Mouse (Mus musculus): Measurements from ENCODE around the gene Jazf1.

Gene Jazf1

DNA sequence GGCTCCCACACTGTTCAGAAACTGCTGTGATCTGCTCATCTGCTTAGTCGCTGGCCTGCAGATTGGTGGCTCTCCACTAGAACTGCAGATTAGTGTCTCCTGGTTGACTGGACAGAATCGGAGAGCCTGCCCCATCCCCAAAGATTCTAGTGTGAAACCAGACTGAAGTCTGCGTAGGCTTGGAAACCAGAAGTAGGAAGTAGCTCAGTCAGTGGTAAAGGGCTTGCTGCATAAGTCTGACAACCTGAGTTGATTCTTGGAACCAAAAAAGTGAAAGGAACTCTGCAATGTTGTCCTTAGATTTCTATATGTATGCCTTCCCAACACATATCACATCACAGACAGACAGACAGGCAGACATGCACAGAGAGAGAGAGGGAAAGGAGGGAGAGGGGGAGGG lies 163.3 kb downstream of the Jazf1 start:
- no peak for DNase-seq

DNA sequence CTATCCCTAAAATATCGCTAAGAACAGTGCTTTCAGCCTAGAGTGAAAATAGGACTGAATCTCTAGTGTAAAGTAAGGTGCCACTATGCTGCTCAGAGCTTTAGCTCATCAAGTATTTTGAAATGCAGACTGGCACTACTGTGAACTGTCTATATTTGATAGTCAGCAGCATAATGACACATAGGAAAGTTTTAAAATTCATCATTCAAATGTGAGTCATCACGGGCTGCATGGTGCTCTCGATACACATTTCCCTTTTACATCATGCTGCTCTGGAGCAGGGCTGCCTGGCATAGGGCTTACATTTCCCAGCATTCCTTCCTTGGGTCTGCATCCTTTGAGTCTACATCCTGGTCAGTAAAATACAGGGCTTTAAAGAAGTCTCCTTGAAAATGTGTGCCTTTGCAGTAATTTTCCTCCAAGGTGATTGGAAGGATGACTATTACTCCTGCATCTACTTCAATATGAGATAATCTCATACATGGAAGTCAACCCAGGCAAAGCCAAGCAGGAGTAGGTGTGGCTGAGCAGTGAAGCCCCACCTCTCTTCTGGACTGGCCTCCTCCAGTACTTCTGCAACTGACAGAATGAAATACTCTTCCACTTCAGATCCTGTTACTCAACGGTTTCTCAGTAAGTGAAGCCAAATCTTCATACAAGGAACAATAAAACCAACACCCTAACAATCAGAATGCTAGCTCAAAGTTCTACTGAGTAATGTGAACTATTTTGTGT lies 165.0 kb downstream of the Jazf1 start:
- DNase-seq = no peak

DNA sequence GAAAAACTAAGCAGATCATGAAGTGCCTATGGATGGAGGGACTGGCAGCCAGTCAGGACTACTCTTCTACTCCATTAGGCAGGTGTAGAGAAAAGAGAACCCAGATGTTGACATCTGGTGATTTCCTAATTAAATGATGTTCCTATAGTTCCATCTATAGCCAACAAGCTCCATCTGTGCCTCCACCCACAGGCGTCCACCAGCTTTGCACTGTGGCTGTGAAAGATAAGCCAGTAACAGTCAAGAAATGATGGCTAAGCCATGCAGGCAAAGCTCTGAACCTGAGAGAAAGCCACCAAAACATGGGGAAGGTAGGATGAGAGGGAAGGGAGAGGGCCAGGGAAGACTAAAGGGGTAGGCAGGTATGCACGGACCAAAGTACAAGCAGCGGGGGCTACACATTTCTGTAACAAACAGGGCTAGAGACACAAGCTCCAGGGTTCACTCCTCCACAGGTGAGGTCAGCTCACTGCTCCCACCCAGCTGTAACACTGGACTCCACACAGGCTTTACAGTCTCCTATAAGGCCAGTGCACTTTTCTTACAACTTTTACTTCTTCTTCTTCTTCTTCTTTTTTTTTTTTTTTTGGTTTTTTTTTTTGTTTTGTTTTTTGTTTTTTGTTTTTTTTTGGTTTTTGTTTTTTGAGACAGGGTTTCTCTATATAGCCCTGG lies 168.7 kb downstream of the Jazf1 start:
- no peak for DNase-seq

DNA sequence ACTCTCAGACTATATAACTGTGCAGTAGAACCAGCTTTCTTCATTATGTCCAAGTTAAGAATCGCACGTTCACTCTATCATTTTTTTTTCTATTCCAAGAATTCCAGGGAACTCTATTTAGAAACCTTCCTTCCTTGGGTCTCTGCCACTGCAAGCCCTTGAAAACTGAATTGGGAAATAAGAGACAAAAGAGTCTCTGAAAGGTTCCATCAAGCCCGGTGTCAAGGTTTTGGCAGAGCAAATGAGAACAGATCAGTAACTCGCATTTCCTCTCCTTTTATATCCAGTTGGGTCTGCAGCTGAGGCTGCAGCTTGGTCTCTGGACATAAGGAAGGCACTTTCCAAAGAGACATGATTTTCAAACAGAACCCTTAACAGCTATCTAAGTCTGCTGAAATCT lies 173.4 kb downstream of the Jazf1 start:
- DNase-seq = no peak

DNA sequence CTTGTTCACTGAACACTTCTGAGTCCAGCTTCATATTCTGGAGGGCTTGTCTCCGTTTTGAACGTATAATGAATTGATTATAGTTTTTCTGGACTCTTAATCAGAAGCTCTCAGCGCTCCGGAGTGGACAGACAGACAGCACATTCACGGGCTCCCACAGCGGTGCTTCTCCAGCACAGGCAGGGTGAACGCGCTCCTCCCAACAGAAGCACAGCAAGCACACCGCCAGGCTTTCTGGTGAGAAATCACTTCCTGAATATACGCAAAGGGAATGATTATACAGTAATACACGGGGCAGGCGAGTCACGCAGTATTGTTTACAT lies 174.0 kb downstream of the Jazf1 start:
- no peak for DNase-seq

DNA sequence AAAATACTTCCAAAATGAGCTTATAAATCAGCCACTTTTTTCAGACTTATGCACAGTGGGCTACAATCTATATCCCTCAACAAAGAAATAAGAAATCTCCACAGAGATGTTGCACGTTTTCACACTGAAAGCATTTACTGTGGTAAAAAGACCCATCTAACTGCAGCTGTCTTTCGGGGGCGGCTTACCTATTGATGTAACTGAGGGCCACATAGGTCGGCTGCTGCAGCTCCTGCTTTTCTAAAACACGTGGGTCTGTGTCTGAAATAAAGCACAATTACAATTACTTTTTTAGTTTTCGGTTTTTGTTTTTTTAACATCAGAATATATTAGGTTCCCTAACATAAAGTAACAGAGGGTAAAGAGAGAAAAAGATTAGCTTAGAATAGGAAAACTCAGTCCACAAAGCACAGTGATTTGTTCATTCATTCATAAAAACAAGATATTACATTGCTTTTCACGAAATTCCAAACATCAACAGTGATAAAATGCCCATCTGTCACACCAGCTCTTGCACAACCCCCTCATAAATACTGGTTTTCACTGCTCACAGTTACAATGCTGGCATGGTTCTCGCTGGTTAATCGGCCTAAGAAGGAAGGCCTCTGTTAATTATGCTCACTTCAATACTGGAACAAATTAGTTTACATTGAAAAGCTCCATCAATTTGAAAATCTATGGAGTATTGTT lies 174.5 kb downstream of the Jazf1 start:
- no peak for DNase-seq

DNA sequence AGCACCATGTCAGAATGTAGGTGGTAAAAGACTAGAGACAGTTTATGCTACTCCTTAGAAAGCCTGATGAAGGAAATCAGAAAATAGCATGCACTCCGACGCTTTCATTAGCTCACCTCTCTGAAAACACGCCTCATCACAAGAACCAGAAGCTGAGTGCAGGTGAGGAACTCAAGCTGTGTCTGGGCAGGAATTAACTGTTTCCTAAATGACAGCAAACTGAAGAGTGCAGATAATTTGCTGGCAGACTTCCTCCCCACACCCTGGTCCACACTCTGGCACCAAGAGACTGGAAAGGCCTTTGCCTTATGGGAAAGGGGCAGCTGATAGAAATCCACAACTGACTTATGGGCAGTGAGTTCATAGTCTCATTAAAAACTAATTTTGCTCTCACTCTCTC lies 175.5 kb downstream of the Jazf1 start:
- DNase-seq = no peak

DNA sequence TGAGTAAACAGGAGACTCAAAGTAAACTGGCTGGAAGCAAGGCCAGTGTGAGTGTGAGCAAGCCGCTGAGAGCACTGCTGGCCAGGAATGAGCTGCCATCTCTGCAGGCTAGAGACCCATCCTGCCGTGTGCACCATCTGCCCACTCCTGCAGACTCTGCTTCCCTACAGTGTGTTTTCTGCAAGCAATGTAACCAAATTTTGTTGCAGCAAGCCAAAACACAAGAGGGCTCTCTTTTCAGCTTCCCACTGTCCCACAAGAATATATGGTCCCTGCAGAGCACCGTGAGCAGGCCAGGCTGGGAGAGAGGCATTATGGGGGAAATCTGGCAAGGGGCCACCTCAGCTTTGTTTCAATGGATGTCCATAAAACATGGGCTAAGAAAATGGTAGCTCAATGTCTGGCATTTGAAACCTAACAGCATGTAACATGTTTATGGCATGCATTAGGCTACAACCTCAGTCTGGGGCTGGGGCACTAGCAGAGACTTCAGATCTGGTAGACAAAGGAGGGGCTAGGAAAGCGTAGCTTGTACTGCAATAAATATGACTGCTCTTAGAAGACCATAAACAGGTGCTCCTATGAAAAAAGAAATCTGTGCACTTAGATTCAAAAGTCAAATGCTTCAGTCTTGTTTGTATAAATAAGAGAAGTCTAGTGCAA lies 180.8 kb downstream of the Jazf1 start:
- no peak for DNase-seq

DNA sequence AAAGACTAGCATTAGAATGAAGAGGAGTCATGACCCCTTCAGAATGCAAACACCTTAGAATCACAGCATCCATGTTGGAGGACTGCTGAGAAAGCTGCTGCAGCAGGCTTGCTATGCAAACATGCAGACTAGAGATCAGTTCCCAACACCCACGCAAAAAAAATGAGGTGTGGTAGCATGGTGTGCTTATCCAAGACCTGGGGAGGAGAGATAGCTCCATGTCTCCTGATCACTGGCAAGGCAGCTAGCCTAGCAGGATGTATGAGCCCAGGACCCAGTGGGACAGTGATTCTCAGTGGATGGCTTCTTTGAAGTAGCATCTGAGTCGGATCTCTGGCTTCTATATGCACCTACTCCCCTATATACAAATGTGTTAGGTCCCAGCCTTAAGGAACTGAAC lies 184.7 kb downstream of the Jazf1 start:
- DNase-seq = no peak

DNA sequence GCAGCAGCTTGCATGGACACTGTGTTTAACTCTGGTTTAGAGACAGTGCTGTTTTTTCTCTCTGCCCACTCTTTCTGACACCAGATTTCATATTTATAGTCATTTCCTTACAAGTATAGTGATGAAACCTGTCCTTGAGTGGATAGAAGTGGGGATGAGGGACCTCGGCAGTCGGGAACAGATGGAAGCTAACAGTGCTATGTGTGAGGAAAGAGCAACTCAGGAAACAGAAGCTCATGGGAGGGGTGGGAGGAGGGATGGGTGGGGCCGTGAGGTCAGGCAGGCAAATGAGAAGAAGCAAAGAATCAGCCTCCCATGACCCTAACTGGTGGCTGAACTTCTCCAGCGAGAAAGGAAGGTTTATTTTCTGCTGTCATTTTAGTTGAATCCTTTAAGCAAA lies 191.3 kb downstream of the Jazf1 start:
- no peak for DNase-seq

DNA sequence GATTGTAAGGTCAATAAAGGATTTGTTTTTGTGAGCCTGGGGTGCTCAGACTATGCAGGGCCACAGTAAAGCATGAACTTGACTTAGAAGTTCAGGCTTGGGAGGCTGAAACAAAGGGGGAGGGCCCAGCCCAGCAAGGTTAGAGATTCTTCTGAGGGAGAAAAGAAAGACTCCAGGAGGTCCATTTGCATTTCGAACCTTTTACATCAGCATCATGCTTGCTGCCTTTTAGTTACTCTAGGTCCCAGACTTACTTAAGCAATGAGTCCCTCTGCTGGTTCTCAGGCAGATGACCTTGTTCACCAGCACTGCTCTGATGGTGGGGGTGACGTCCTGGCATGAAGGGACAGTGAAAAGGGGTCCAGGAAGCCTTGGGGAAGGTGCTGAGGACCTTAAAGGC lies 197.1 kb downstream of the Jazf1 start:
- no peak for DNase-seq

DNA sequence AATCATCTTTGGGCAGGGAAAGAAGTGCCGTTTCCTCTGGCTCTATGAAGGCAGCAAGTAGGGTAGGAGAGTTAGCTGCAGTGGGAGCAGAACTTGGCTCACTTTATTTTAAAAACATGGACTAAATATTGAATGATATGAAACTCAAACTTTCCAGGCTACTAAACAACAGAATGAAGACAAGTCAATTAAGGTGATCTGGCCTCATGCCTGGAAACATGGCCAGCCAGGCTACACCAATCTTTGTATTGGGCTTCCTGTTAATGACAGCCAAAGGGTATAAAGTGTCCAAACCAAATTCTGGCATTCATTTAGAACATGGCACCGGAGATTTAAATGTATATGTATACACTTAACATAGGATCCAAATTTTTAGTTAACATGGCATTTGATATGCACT lies 199.2 kb downstream of the Jazf1 start:
- DNase-seq = no peak

DNA sequence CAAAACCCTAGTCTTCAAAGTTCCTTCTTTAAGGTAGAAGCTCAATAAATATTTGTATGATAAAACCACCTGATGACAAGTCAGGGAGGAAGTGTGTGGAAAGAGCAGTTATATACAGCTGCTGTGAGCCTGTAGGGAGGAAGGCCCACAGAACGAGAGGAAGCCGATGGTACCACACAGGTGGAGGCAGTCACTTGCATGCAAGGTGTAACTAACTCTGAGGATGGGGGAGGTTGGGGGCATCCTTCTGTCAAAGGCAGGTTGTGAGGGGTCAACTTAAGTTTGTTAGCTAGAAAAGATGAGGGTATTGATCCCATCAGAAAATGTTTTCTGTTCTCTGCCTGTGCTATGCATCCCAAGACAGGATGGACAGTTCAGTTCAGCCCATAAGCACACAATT lies 200.1 kb downstream of the Jazf1 start:
- DNase-seq = no peak

DNA sequence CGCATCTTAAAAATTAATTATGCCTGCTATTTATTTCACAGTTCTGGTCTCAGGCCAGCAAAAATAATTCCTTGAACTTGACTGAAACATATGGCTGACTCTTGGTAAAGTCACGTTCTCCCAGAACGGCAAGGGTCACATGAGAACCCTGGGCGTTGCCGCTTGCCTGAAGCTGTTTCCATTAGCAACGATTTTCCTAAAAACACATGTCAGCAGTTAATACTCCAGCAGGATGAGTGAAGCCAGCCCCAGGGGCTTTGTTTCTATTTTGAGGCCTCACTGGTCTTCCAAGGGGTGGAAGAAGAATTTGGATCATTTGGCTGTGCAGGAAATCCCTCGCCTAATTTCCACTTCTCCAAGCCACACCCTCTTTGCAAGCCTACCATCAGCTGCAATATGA lies 206.5 kb downstream of the Jazf1 start:
- peak; percentile 23 for DNase-seq

DNA sequence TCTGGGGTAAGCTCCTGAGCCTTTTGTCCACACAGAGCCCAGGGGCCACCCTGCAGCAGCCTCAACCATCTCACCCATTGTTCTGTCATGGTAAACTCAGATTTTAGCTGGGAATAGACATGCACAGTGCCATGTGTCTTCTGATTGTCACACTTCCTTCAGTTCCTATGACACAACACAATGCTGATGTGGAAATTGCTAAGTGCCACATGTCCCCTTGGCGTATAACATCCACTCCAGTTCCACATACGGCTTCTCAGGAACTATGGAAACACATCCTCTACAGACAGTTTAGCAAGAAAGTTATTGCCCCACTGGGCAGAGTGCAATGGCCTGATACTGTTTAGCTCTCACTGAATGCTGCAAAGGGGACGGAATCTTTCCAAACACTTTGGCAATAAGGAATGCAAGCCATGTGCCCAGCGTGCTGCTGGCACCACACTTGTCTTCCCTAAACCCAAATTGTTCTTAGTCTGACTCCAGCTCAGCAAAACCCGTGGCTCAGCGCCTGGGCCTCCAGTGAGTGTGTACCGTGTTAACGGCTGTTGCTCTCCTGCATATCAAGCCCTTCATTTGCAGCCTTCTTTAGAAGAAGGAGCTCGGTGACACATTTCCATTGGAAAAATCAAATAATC lies 207.1 kb downstream of the Jazf1 start:
- no peak for DNase-seq

DNA sequence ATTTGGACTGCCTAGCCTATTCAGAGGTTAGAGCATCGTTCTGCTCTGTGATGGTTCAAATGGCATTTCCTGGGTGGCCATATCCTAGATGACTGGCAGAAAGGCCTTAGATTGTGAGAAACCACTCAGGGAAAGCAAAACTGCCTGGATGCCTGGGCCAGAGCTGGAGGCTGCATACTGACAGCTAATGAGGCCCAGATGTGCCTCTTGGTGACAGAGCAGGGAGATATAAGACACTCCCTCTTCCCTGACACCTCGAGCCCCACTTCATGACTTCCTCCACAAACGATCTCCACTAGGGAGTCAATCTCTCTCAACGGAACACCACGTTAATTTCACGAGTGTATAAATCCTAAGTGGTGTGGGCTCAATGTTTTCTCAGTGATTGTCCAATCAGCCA lies 207.7 kb downstream of the Jazf1 start:
- no peak for DNase-seq

DNA sequence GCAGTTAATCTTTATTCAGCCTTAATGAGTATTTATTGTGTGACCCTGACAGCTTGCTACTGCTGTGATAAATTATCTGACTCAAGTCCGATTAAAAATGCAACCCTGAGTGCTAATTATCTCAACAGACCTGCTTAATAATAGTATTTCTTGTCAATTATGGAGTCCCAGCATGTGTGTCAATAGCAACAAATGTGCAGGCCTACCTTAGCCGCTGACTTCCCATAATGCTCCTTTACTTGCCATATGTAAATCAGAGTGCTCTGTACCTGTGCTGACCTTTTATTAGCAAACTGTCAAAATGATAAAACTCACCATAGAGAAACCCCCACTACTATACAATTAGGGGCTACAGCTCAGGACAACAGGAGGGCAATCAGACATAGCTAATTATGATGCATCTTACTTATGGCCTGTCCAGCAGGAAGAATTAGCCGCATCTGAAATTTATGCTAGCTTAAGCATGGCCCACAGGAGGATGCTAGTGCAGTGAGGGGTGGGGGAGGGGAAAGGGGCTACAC lies 209.5 kb downstream of the Jazf1 start:
- no peak for DNase-seq

DNA sequence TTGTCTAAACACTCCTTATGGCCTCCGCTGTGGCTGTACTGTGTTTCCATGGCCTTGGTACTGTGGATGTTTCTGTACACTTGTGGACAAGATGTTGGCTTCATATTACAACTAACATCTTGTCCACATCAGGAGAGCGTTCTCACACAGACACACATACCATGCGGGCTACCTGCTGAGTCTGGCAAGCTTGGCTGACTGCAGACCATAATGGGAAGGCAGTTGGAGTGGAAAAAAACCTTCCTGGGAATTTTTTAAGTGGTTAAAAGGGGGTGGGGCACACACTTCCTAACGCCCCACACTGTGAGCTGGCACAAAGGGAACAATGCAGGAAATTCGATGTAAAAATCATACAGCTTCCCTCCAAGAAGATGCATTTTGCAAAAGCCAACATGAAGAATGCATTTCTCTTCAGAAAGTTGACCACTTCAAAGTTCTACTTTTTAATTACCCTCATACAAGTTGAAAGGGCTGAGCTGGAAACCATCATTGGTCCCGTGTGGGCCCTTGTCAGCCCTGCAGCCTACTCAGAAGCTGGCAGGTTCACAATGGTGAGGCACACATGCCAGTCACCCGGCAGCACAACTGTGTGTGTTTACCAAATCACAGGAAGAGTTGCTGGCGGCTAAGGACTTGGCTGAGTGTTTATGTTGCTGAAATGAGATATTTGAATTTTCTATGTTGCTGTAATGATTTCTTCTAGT lies 215.9 kb downstream of the Jazf1 start:
- DNase-seq = no peak

DNA sequence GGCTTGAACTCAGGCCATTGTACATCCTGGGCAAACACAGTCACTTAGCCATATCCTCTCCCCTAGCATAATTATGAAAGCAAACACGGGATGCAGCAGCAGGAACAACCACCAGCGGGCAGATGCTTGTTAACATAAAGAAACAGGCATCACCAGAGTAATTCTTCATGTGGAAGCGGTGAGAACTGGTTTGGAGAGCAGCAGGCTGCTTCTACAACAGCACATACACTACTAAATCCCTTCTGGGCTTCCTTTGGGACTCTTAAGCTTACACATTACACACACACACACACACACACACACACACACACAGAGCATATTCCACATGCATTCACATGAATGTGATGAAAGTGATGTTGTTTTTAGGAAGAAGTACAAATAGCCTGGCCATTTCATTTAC lies 216.5 kb downstream of the Jazf1 start:
- no peak for DNase-seq

DNA sequence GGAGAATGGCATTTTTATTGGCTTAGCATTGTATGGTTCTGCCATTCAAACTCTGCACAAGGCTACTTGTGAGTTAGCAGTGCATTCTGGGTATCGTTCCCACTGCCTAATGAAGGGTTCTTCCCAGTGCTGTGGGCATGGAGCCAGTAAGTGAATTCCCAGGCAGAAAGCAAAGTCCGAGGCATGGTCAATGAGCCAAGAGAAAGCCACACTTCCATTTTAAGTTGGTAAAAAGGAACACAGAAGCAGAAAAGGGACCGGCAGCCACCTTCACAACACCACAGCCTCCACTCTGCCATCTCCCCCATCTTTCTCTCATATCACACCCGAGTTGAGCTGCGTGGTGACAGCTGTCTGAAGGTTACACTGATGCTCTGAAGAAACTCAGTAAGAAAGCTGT lies 217.4 kb downstream of the Jazf1 start:
- DNase-seq = peak; percentile 86

DNA sequence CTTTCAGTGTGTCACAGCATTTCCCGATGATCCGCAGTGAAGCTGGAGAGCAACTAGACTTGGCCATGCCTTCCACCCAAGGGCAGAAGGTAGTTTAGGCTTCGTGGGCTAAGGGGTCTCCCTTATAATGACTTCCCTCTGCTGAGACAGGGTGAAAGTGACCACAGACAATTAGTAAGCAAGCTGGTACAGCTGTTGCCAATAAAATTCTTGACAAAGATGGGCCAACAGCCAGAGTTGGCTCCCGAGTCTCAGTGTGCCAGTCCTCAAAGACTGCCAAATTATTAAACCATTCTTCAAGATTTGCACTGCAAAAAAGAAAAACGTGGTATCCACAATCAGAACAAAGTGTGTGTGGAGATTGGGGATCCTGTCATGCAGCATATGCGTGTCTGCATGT lies 220.2 kb downstream of the Jazf1 start:
- DNase-seq = no peak

DNA sequence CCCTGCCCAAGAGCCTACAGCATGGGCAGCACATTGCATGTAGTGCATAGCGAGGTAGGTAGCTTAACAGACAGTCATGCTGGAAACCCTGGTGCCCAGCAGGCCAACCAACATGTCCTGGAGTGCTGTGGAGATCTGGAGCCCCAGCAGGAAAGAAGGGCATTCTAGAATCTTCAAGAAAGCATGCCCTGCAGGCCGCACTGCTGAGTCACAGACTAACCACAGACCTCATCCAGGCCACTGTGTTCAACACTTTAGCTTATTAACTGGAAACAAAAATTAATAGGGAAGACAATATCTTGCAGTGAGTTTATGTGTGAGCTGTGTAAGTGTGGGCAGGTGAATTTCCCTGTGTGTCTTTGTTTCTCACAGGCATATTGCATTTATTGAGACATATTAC lies 222.1 kb downstream of the Jazf1 start:
- no peak for DNase-seq

DNA sequence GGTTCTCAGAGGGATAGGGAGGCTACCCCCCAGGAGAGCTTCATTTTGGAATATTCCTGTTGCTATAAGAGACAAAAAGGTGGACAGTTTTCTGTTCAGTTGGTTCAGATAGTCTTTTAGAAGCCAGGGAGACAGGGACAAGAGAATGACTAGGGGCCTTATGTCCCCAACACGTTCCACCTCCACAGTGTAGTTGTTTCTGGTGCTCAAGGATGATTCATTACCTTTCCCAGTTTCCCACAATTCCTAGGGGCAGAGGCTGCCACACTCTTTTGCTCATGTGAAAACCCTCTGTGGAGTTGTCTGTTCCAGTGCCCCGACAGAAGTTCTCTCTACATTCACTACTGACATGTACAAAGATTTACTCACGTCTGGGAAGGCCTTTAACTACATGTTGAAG lies 223.7 kb downstream of the Jazf1 start:
- DNase-seq = no peak
